Mouse (Mus musculus): ENCODE measurements around the gene Jrkl.

Jrkl gene

GRCm38 (mm10) chr9:13245481-13245880 is at the start of gene Jrkl:
Jrkl (minus strand) TSS chr9:13245829.
- in situ Hi-C loops (cut with MboI, MseI): loop anchor here (5.0 to 25.0 kb wide), 3 partner anchors 57 to 1092 kb away; no protein-coding TSS in a partner anchor

GRCm38 (mm10) chr9:13287482-13287881 is 41.9 kb upstream of the Jrkl start:
- in situ Hi-C loops (cut with MboI, MseI): no loop called here

GRCm38 (mm10) chr9:13273219-13273618 is 27.6 kb upstream of the Jrkl start:
- in situ Hi-C loops (cut with MboI, MseI): loop anchor here in 1 of 2 experiments (25.0 kb wide), 1 partner anchor 1689 kb away; no protein-coding TSS in a partner anchor

GRCm38 (mm10) chr9:13260980-13261379 is 15.4 kb upstream of the Jrkl start:
- in situ Hi-C loops (cut with MboI, MseI): loop anchor here in 1 of 2 experiments (25.0 kb wide), 1 partner anchor 1701 kb away; no protein-coding TSS in a partner anchor

- in situ Hi-C loops (cut with MboI, MseI): loop anchor here in 1 of 2 experiments (25.0 kb wide), 1 partner anchor 1704 kb away; no protein-coding TSS in a partner anchor
These were observed 12.5 kb upstream of the Jrkl start for GRCm38 (mm10) chr9:13258173-13258572.

- in situ Hi-C loops (cut with MboI, MseI): loop anchor here in 1 of 2 experiments (25.0 kb wide), 1 partner anchor 1706 kb away; no protein-coding TSS in a partner anchor
These were observed 11.1 kb upstream of the Jrkl start for GRCm38 (mm10) chr9:13256726-13257125.

GRCm38 (mm10) chr9:13251251-13251650 is 5.6 kb upstream of the Jrkl start:
- in situ Hi-C loops (cut with MboI, MseI): loop anchor here in 1 of 2 experiments (25.0 kb wide), 1 partner anchor 1711 kb away; no protein-coding TSS in a partner anchor

GRCm38 (mm10) chr9:13248104-13248503 is 2.5 kb upstream of the Jrkl start:
- in situ Hi-C loops (cut with MboI, MseI): loop anchor here (5.0 to 25.0 kb wide), 3 partner anchors 54 to 1089 kb away; no protein-coding TSS in a partner anchor

GRCm38 (mm10) chr9:13246815-13247638 is 1.4 kb upstream of the Jrkl start, which contains the start of gene Ccdc82:
Ccdc82 (plus strand) TSS chr9:13246955.
- in situ Hi-C loops (cut with MboI, MseI): loop anchor here (5.0 to 25.0 kb wide), 3 partner anchors 55 to 1090 kb away; no protein-coding TSS in a partner anchor

GRCm38 (mm10) chr9:13242321-13242720 is 3.3 kb downstream of the Jrkl start:
- in situ Hi-C loops (cut with MboI, MseI): loop anchor here (5.0 to 25.0 kb wide), 4 partner anchors 190 to 1125 kb away; no protein-coding TSS in a partner anchor

GRCm38 (mm10) chr9:13231545-13232216 is 13.9 kb downstream of the Jrkl start:
- in situ Hi-C loops (cut with MboI, MseI): loop anchor here (5.0 to 25.0 kb wide), 2 partner anchors 576 to 1106 kb away; no protein-coding TSS in a partner anchor

GRCm38 (mm10) chr9:13230553-13230952 is 15.1 kb downstream of the Jrkl start:
- in situ Hi-C loops (cut with MboI, MseI): loop anchor here (5.0 to 25.0 kb wide), 2 partner anchors 577 to 1107 kb away; no protein-coding TSS in a partner anchor

- in situ Hi-C loops (cut with MboI, MseI): loop anchor here (5.0 to 25.0 kb wide), 2 partner anchors 561 to 1111 kb away; no protein-coding TSS in a partner anchor
These were observed 19.8 kb downstream of the Jrkl start for GRCm38 (mm10) chr9:13225872-13226271.

- in situ Hi-C loops (cut with MboI, MseI): no loop called here
These were observed 39.3 kb downstream of the Jrkl start for GRCm38 (mm10) chr9:13206369-13206768.

GRCm38 (mm10) chr9:13203681-13204080 is 41.9 kb downstream of the Jrkl start:
- in situ Hi-C loops (cut with MboI, MseI): no loop called here

- in situ Hi-C loops (cut with MboI, MseI): no loop called here
These were observed 42.5 kb downstream of the Jrkl start for GRCm38 (mm10) chr9:13203109-13203508.

GRCm38 (mm10) chr9:13200079-13200478 is 45.5 kb downstream of the Jrkl start:
- in situ Hi-C loops (cut with MboI, MseI): no loop called here

GRCm38 (mm10) chr9:13195762-13196161 is 49.9 kb downstream of the Jrkl start:
- in situ Hi-C loops (cut with MboI, MseI): loop anchor here (10.0 to 25.0 kb wide), 3 partner anchors 1108 to 1761 kb away; no protein-coding TSS in a partner anchor

- in situ Hi-C loops (cut with MboI, MseI): loop anchor here (10.0 to 25.0 kb wide), 3 partner anchors 1108 to 1760 kb away; no protein-coding TSS in a partner anchor
These were observed 50.4 kb downstream of the Jrkl start for GRCm38 (mm10) chr9:13195268-13195667.

- in situ Hi-C loops (cut with MboI, MseI): loop anchor here (10.0 to 25.0 kb wide), 3 partner anchors 1107 to 1760 kb away; no protein-coding TSS in a partner anchor
These were observed 51.0 kb downstream of the Jrkl start for GRCm38 (mm10) chr9:13194619-13195018.

Data from T-helper 17 cell (primary cell).